Mouse (Mus musculus) brain, embryonic 14.5 days (tissue): ENCODE results near the gene 8030474K03Rik. TPM values are rescaled to one million over a fixed set of nuclear protein-coding genes. Genes with fewer than 3 reads are reported as not detected.

Experiments
- DNase-seq: peaks from one replicate; pipeline ENCODE4 v3.0.0-alpha.2; 2011; ENCODE audit warnings: low read depth
- CTCF ChIP-seq: fragments of 200-500 bp; IDR thresholded peaks from 2 replicates; pipeline ENCODE4 v1.5.1; 2012; ENCODE audit warnings: inconsistent platforms, mild to moderate bottlenecking, moderate library complexity, borderline replicate concordance; ENCODE audit not compliant: insufficient read depth, insufficient read length; ENCODE audit errors: extremely low read depth
- POLR2A ChIP-seq: fragments of 200-500 bp; IDR thresholded peaks from 2 replicates; pipeline ENCODE4 v1.6.1; 2012; ENCODE audit warnings: mild to moderate bottlenecking, inconsistent platforms, borderline replicate concordance; ENCODE audit not compliant: poor library complexity, insufficient read depth, insufficient read length, severe bottlenecking; ENCODE audit errors: extremely low read depth
- polyA plus RNA-seq: library from polyadenylated mRNA; depleted of rRNA; stranded (reverse); fragments of >200 nt; gene quantifications from 2 replicates; pipeline ENCODE4 v1.2.3, GENCODE M21; 2012; rRNA removed

Gene 8030474K03Rik
- polyA plus RNA-seq, 1 experiment = 0.05 TPM

DNA sequence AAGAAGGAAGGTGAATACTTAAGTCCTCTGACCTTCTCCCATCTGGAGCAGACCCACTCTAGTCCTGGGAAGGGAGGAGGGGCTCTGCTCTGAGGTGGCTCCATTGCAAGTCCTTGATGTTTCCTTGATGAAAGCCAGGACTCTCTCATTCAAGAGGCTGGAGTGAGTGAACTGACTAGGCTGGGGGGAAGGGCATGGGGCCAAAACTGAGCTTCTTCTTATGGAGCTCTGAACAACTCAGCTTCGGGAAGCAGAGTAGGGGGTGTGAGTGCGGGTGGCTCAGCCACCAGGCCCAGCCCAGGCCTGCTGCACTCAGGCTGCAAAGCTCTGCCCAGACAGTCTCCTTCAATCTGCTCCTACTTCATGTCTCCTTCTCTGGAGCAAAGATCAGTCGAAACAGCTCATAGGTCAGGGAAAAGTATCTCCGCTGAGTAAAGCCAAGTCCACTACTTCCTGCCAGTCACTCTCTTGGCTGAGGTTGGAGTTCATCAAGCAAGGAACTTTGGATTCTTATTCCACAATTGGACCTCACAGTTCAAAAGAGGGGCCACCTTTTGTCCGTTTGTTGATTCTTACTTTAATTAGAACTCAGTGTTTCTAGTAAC, 52.8 kb downstream of the 8030474K03Rik start:
- DNase-seq = no peak
- TF ChIP-seq POLR2A (no peak), CTCF (no peak)

Other genes starting within 250 kb of the 8030474K03Rik start
- 339 and 474 TPM in 2 replicates for gene Ogt, start 154.6 kb upstream of the 8030474K03Rik start, polyA plus RNA-seq
- gene Cxcr3, start 60.4 kb upstream of the 8030474K03Rik start, polyA plus RNA-seq = 0.09 and 0.14 TPM in 2 replicates
- 0.05 and 0.29 TPM in 2 replicates for gene Gm4779, start 233 bp upstream of the 8030474K03Rik start, polyA plus RNA-seq
- 2.5 and 4.5 TPM in 2 replicates for gene Nhsl2, start 54.7 kb downstream of the 8030474K03Rik start, polyA plus RNA-seq